Mouse (Mus musculus) midbrain, postnatal 0 days (tissue): ENCODE measurements around the gene Ttll7. TPM values are rescaled to one million over a fixed set of nuclear protein-coding genes. Genes with fewer than 3 reads are reported as not detected.

Experiments used
- ATAC-seq: fragments of 200-750 bp; cut with Nextera tagmentation; 2 replicates; pipeline ENCODE4 v1.8.0; 2017; ENCODE audit warnings: moderate number of reproducible peaks, mild to moderate bottlenecking, moderate TSS enrichment, moderate library complexity; ENCODE audit not compliant: low FRiP score
- DNase-seq: peaks from one replicate; pipeline ENCODE4 v3.0.0-alpha.2; 2015; ENCODE audit warnings: low spot score
- H3K27ac ChIP-seq: fragments of 300-500 bp; sonication (generic); 2 replicates; pipeline ENCODE4 v1.5.1; 2014; ENCODE audit warnings: low read depth, mild to moderate bottlenecking, low read length, mixed read lengths
- H3K27me3 ChIP-seq: fragments of 300-500 bp; sonication (generic); 2 replicates; pipeline ENCODE4 v1.6.1; 2014; ENCODE audit warnings: low read length, control low read depth, mixed read lengths; ENCODE audit not compliant: insufficient read depth
- H3K36me3 ChIP-seq: fragments of 300-500 bp; sonication (generic); 2 replicates; pipeline ENCODE4 v1.6.1; 2014; ENCODE audit warnings: low read length, control low read depth, mixed read lengths; ENCODE audit not compliant: insufficient read depth
- H3K4me1 ChIP-seq: fragments of 300-500 bp; sonication (generic); 2 replicates; pipeline ENCODE4 v1.6.1; 2014; ENCODE audit warnings: mild to moderate bottlenecking, control low read depth, antibody characterized with exemption, low read length, mixed read lengths; ENCODE audit not compliant: insufficient read depth
- H3K4me2 ChIP-seq: fragments of 300-500 bp; sonication (generic); 2 replicates; pipeline ENCODE4 v1.6.1; 2014; ENCODE audit warnings: low read depth, mild to moderate bottlenecking, low read length, mixed read lengths; ENCODE audit not compliant: poor library complexity, severe bottlenecking
- H3K4me3 ChIP-seq: fragments of 300-500 bp; sonication (generic); 2 replicates; pipeline ENCODE4 v1.5.1; 2014; ENCODE audit warnings: low read depth, mild to moderate bottlenecking, low read length, moderate library complexity
- H3K9ac ChIP-seq: fragments of 300-500 bp; sonication (generic); replicated peaks from 2 replicates; pipeline ENCODE4 v1.6.1; 2014; ENCODE audit warnings: mild to moderate bottlenecking, low read length, moderate library complexity, mixed read lengths; ENCODE audit not compliant: poor library complexity, severe bottlenecking
- H3K9me3 ChIP-seq: fragments of 300-500 bp; sonication (generic); 2 replicates; pipeline ENCODE4 v1.6.1; 2016; ENCODE audit warnings: low read length, control low read depth
- CTCF ChIP-seq: IDR thresholded peaks from 2 replicates; pipeline ENCODE4 v1.5.1; 2016; ENCODE audit warnings: antibody characterized with exemption, mild to moderate bottlenecking
- WGBS: fragments of 180-500 bp; shearing (Covaris S2); extraction: QIAGEN DNeasy Blood & Tissue Kit; methylation state at CpG from one replicate; pipeline ENCODE4 v1.1.7; 2014; 5-methylcytosine and 5-hydroxymethylcytosine counted together
- polyA plus RNA-seq: library from polyadenylated mRNA; unstranded; fragments of >200 nt; fragmentation: Nextera tagmentation; extraction: Ambion mirVana; gene quantifications from 2 replicates; pipeline ENCODE4 v1.2.1, GENCODE M21; 2015
- total RNA-seq: library from RNA; depleted of rRNA; stranded (reverse); fragments of >200 nt; gene quantifications from 2 replicates; pipeline ENCODE4 v1.2.3, GENCODE M21; 2014

Ttll7 gene
- total and polyA plus RNA-seq, 2 experiments from 2014 or later: 9.1 to 20.5 TPM

- no peak overlapping the region for H3K4me3 ChIP-seq
- ATAC-seq: no peak
- no peak for DNase-seq
- no peak overlapping the region for H3K27ac ChIP-seq
- H3K9ac ChIP-seq: no peak overlapping the region
- H3K4me1 ChIP-seq: peaks cover 3% of the 10 kb centered on the region; the same call in 1 of the 2 replicates
- H3K9me3 ChIP-seq: no peaks in the 10 kb centered on the region
- no peaks in the 10 kb centered on the region for H3K36me3 ChIP-seq
- no peak overlapping the region for H3K4me2 ChIP-seq
- TF ChIP-seq CTCF: no peak
- H3K27me3 ChIP-seq: no peaks in the 10 kb centered on the region
- 75% methylated on average over 10 of the region's 10 CpGs for WGBS
Measured at GRCm38 (mm10) chr3:146857373-146857772, 5.2 kb downstream of the Ttll7 start.

- 77% methylated on average over 2 of the region's 2 CpGs for WGBS
- Histone ChIP-seq H3K27ac (no peak overlapping the region), H3K4me3 (no peak overlapping the region), H3K36me3 (no peaks in the 10 kb centered on the region), H3K27me3 (no peaks in the 10 kb centered on the region), H3K9me3 (no peaks in the 10 kb centered on the region), H3K9ac (no peak overlapping the region), H3K4me1 (no peaks in the 10 kb centered on the region), H3K4me2 (no peak overlapping the region)
- DNase-seq (no peak), ATAC-seq (no peak)
- TF ChIP-seq CTCF: no peak
Measured at GRCm38 (mm10) chr3:146860308-146860707, 8.1 kb downstream of the Ttll7 start.

GRCm38 (mm10) chr3:146866563-146866962 lies 14.4 kb downstream of the Ttll7 start:
- TF ChIP-seq CTCF: peak; percentile 51
- no peaks in the 10 kb centered on the region for H3K4me1 ChIP-seq
- H3K9ac ChIP-seq: no peak overlapping the region
- H3K9me3 ChIP-seq: no peaks in the 10 kb centered on the region
- H3K4me2 ChIP-seq: no peak overlapping the region
- DNase-seq: no peak
- no peaks in the 10 kb centered on the region for H3K36me3 ChIP-seq
- no peak for ATAC-seq
- no peak overlapping the region for H3K4me3 ChIP-seq
- WGBS: 33% methylated on average over 4 of the region's 4 CpGs
- H3K27ac ChIP-seq: no peak overlapping the region
- no peaks in the 10 kb centered on the region for H3K27me3 ChIP-seq

GRCm38 (mm10) chr3:146871954-146872353 lies 19.8 kb downstream of the Ttll7 start:
- no peak for DNase-seq
- no peaks in the 10 kb centered on the region for H3K36me3 ChIP-seq
- H3K4me2 ChIP-seq: no peak overlapping the region
- no peaks in the 10 kb centered on the region for H3K4me1 ChIP-seq
- H3K27ac ChIP-seq: no peak overlapping the region
- no peaks in the 10 kb centered on the region for H3K27me3 ChIP-seq
- WGBS: 95% methylated on average over 3 of the region's 3 CpGs
- H3K9ac ChIP-seq: no peak overlapping the region
- no peak for ATAC-seq
- H3K9me3 ChIP-seq: no peaks in the 10 kb centered on the region
- TF ChIP-seq CTCF: no peak
- H3K4me3 ChIP-seq: no peak overlapping the region

GRCm38 (mm10) chr3:146875929-146876328 lies 23.8 kb downstream of the Ttll7 start:
- no peak for TF ChIP-seq CTCF
- WGBS: 71% methylated on average over 2 of the region's 2 CpGs
- H3K4me2 ChIP-seq: no peak overlapping the region
- H3K27me3 ChIP-seq: no peaks in the 10 kb centered on the region
- no peak for ATAC-seq
- H3K27ac ChIP-seq: no peak overlapping the region
- no peaks in the 10 kb centered on the region for H3K36me3 ChIP-seq
- H3K9me3 ChIP-seq: no peaks in the 10 kb centered on the region
- no peaks in the 10 kb centered on the region for H3K4me1 ChIP-seq
- H3K4me3 ChIP-seq: no peak overlapping the region
- no peak overlapping the region for H3K9ac ChIP-seq
- DNase-seq: no peak

GRCm38 (mm10) chr3:146893931-146894330 lies 41.8 kb downstream of the Ttll7 start:
- no peak for DNase-seq
- H3K9me3 ChIP-seq: no peaks in the 10 kb centered on the region
- TF ChIP-seq CTCF: no peak
- no peak overlapping the region for H3K4me2 ChIP-seq
- 94% methylated on average over 13 of the region's 13 CpGs for WGBS
- H3K27me3 ChIP-seq: no peaks in the 10 kb centered on the region
- no peak overlapping the region for H3K4me3 ChIP-seq
- no peaks in the 10 kb centered on the region for H3K4me1 ChIP-seq
- H3K9ac ChIP-seq: no peak overlapping the region
- ATAC-seq: no peak
- H3K36me3 ChIP-seq: peaks cover 11% of the 10 kb centered on the region
- no peak overlapping the region for H3K27ac ChIP-seq
